Mouse (Mus musculus): ENCODE measurements around the gene Cd82. TPM values are rescaled to one million over a fixed set of nuclear protein-coding genes. Genes with fewer than 3 reads are reported as not detected.

Gene Cd82
- total RNA-seq (2021) = 10 to 100 TPM; 34.6 to 63.8 TPM
- long read RNA-seq, experiment 1, transcript Cd82-201 (10 exons, 1,824 nt) = major isoform, 35 of 47 reads
- long read RNA-seq, experiment 1, partial matches to known transcripts = 4 of 47 reads
- long read RNA-seq, experiment 1, other reads (novel, unspliced or antisense) = 4 of 47 reads
- long read RNA-seq, experiment 2, transcript Cd82-201 (10 exons, 1,824 nt) = major isoform, 11 of 15 reads
- long read RNA-seq, experiment 2, partial matches to known transcripts = 0 of 15 reads
- long read RNA-seq, experiment 2, other reads (novel, unspliced or antisense) = 1 of 15 reads

- peak; percentile 89 to 92 for DNase-seq
Measured at GRCm38 (mm10) chr2:93462760-93463159, at the start of gene Cd82. Gene Cd82 (minus strand): TSS chr2:93463140.

DNA sequence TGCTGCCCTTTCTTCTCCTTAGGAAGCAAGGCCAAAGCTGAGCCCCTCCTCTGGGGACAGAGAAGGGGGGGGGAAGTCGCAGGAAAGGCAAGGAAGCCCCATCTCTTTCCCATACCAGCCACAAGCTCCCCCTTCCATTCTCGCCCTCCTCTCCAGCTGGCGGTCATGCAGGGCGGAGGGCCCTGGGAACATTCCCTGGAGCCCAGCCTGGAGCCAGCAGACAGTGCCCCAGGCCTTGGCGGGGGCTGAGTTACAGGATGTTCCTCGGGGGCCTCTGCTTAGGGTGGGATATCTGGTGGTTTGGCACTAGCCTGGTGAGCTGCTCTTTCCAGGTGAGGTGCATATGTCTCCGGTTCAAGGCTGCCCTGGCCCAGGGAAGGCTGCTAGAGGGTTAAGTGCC, 49.2 kb upstream of the Cd82 start:
- DNase-seq = no peak

GRCm38 (mm10) chr2:93510839-93511238, 47.9 kb upstream of the Cd82 start:
- peak; percentile 63 to 66 for DNase-seq

GRCm38 (mm10) chr2:93509777-93510750, 47.1 kb upstream of the Cd82 start:
- DNase-seq = no peak

GRCm38 (mm10) chr2:93505091-93505490, 42.2 kb upstream of the Cd82 start:
- DNase-seq = no peak

- no peak for DNase-seq
Measured at GRCm38 (mm10) chr2:93503353-93503752, 40.4 kb upstream of the Cd82 start.

DNA sequence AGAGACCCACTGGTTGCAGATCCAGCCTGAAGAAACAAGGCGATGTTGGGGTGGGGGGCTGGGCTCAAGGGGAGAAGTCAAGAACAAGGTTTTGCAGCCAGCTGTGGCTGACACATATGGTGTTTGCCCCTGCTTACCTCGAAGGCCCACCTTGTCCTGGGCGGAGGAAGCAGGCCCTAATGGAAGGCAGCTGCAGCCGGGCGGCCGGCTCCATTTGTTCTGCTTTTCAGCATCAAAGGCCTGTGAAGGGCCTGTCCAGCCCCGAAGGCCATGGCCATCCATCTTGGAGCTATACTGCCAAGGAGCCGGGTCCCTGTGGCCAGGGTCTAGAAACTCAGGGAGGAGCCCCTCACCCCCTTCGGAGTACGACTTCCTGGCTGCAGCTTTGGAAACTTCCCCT, 38.4 kb upstream of the Cd82 start:
- DNase-seq = no peak

DNA sequence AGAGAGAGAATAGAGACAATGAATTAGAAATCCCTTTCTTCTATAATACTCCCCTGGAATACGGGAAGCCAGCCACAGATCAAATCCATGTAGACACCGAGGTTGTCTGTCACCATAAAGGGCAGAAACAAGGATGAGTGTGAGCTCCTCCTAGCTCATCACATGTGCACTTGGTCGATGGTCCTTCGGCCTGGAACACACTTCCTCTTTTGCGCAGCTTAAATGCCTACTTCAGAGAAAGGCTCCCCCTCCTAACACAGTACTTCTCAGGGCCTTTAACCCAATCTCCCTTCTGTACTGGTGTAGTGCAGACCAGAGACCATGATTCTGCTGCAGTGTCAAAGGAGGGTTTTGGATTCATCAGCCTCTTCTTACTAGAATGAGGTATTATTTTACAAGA, 34.3 kb upstream of the Cd82 start:
- no peak for DNase-seq

- no peak for DNase-seq
Measured at GRCm38 (mm10) chr2:93495170-93495569, 32.2 kb upstream of the Cd82 start.

DNA sequence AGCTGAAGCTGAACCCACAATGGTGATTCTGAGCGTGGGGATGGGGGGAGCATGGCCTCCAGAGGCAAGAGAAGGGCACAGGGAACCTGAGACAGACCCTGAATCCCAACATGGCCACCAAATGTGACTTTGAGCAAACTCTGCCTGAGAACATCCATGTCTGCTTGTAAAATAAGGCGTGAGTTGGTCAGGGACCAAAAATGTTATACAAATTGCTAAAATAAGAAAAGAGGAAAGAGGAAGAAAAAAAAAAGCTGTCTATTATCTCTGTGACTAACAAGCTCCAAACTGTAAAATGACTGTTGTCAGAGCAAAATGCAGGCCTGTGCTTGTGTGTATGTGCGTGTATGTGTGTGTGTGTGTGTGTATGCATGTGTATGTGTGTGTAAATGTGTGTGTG, 30.6 kb upstream of the Cd82 start:
- no peak for DNase-seq

- no peak for DNase-seq
Measured at GRCm38 (mm10) chr2:93490516-93490915, 27.6 kb upstream of the Cd82 start.

- DNase-seq = no peak
Measured at GRCm38 (mm10) chr2:93488911-93489587, 26.1 kb upstream of the Cd82 start.

DNA sequence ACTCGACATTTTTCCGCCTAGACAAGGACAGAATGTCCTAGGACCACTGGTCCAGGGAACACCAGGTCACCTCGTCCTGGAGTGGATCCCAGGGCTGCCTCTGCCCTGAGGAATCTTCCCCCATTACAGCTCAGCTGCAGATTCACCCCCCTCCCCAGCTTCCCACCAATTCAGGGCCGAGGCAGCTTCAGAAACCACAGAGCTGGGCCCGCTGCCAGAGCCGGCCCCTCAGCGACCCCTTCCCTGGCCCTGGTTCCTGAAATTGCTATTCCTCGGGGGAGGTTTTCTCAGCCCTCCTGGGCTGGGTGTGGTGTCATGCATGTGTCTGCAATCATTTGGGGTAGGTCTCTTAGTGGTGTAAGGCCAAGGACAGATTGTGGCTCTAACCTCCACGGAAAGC, 22.5 kb upstream of the Cd82 start:
- DNase-seq = no peak

DNA sequence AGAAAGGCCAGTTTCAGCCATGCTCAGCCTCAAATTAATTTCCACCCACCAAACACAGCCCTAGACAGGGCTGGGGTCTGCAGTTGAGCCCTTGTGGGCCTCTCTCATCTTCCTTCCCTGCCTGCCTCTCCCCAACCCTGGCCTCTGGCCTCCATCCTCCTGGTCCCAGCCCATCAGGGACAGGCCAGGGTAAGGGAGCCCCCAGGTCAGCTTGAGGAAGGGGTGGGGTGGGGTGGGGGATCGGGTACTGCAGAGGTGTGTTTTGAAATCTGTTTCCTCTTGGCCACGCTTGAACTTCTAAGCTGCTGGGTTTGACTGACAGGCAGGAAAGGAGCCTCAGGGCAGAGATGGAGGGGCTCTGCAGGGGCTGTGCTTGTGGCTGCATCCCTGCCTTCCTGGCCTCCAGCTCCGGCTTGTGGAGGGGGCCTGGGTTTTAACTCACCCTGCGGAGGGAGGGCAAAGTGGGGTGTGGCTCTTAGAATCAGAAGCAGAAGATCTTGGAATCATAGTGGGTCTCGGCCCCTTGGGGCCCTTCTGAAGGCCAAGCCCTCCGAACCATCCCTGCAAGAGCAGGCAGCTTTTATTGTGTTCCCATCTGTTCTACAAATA, 19.2 kb upstream of the Cd82 start:
- no peak for DNase-seq

- DNase-seq = no peak
Measured at GRCm38 (mm10) chr2:93478744-93479143, 15.8 kb upstream of the Cd82 start.

DNA sequence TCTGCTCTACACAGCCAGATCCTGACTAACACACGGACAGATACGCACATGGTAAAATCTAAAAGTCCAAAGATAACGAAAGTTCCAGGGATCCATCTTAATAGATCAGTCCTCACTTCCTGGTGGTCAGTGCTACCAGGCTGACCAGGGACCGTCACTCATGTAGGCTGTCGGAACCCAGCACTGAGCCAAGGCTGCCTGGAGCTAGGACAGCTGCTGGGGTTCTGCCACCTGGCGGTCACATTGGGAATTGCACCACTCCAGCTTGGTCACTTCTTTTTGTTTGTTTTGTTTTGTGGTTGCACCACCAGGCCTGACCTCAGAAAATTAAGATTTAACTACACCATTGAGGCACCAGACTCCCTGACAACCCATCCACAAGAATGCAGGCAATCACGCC, 14.6 kb upstream of the Cd82 start:
- DNase-seq = peak; percentile 59 to 74

DNA sequence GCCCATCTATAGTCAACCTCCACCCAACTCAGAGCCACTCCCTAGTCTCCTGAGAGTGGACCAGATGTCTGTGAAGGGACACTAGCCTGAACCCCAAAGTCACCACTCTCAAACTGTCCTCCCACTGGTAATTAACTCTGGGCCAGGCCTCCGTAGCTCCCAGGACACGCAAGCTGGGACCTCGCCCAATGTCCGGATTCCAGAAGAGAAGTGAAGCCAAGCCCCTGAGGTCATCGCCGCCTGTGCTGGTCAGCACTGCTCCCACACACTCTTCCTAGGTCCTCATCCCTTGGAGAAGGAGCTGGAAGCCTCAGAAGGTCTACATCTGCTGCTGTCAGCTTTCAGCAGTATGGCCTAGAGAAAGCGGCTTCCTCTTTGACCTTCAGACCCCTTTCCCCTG, 13.5 kb upstream of the Cd82 start:
- peak in 1 of 2 experiments; percentile 32 for DNase-seq

DNA sequence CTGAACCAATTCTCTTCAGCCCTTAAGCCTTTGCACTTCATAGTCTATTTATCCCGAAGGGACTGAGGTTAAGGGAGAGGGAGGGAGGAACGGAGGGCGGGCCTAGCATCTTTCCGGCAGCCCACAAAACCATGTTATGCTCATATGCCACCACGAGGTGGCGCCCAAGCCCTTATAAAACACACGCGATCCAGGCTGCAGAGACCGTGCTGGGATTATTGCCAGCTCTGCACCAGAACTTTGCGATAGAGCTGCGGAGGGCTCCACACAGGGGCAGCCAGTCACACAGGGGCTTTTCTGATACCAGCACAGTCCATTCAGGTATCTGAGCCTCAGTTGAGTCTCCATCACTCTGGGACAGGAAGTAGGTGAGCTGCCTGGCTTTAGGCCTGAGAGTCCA, 12.1 kb upstream of the Cd82 start:
- DNase-seq = peak; percentile 88 to 91

- no peak for DNase-seq
Measured at GRCm38 (mm10) chr2:93473915-93474314, 11.0 kb upstream of the Cd82 start.

DNA sequence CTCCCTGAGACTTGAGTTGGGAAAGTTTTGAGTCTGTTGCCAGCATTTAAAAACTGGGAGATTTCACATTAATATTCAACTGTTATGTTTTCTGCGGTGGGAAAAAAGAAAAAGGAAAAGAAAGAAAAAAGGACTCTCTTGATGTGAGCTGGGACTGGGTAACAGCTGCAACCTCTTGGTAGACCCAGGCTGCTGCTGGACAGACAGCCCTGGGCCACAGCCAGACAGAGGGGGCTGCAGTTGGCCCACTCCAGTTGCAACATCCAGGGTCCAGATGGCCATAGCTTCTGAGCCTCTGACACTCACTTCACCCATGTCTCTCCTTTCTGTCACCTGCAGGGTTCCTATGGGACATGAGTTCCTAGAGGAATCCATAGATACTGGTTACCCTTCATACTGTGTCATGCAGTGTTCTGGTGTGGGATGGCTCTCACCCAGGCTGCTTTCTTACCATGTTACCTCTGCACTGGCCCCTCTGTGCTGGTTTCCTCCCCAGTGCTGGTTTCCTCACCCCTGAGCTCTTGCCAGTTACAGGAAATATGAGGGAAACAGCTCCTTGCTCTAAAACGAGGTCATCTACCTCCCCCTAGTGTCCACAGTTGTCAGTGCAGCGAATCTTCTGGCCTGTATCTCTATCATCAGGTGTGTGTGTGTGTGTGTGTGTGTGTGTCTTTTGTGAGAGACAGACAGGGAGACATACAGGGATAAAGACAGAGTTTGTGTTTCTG, 8.1 kb upstream of the Cd82 start:
- peak; percentile 78 to 85 for DNase-seq

GRCm38 (mm10) chr2:93470127-93470526, 7.2 kb upstream of the Cd82 start:
- DNase-seq = peak; percentile 81 to 86

GRCm38 (mm10) chr2:93469118-93469517, 6.2 kb upstream of the Cd82 start:
- peak in 1 of 2 experiments; percentile 51 for DNase-seq
